Mouse (Mus musculus): ENCODE measurements around the gene AC161166.1. TPM values are rescaled to one million over a fixed set of nuclear protein-coding genes. Genes with fewer than 3 reads are reported as not detected.

AC161166.1 gene
- polyA plus RNA-seq, 1 experiment = not detected

DNA sequence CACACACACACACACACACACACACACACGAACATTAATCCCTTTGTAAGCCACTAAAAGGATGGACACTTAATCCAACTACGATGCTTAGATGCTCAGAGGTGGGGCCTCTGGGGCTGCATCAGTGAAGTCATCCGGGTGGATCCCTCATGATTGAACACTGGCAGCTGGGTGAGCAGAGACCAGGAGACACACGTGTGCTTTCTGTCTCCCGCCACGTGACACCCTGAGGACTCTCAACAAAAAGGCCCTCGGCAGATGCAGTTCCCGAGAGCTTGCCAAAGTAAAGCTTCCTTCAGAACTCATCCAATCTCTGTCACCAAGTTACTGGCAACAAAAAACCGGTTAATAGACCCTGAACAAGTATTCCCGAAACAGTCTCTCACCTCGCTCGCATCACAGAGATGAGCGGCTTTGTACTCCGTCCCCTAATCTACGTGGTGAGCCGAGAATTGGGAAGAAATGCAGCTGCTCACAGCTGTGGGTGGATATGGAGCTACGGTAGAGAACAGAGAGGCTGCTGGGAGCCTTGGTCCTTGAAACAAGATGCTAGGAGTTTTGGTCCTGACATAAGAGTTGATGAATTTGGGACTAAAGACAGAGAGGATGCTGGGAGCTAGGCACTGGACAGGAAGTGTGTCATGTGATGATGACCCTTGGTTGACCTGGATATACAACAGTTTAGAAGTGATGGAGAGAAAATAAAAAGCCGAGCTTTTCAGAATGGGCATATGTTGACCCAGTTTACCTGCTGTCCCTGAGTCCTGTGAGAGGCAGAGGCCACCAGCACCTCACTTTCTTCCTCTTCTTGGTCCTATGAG is 31.9 kb downstream of the AC161166.1 start:
- H3K4me1 ChIP-seq (ENCODE audit: control insufficient read depth, insufficient read depth, low read length) = 0 out of 2 replicates have a peak, but pooled peaks cover 2% of the 10 kb centered on the region
- 74% methylated on average over 18 of the region's 18 CpGs for WGBS
- no peak for TF ChIP-seq CTCF (IDR thresholded peaks at IDR 0.05; ENCODE audit: control insufficient read depth, insufficient read depth, low read length)
- no peak for TF ChIP-seq POLR2A (IDR thresholded peaks at IDR 0.05; ENCODE audit: borderline replicate concordance, control insufficient read depth, low read depth, low read length)
- H3K27ac ChIP-seq (ENCODE audit: control insufficient read depth, insufficient read depth, low read depth, low read length, poor library complexity) = no peak overlapping the region
- H3K4me3 ChIP-seq (replicated peaks; ENCODE audit: control insufficient read depth, low read depth, low read length) = no peak overlapping the region

- WGBS = 84% methylated on average over 2 of the region's 2 CpGs
- Histone ChIP-seq H3K4me3 (replicated peaks; ENCODE audit: control insufficient read depth, low read depth, low read length) (no peak overlapping the region), H3K27ac (ENCODE audit: control insufficient read depth, insufficient read depth, low read depth, low read length, poor library complexity) (no peak overlapping the region), H3K4me1 (ENCODE audit: control insufficient read depth, insufficient read depth, low read length) (0 out of 2 replicates have a peak, but pooled peaks cover 2% of the 10 kb centered on the region)
- TF ChIP-seq CTCF (IDR thresholded peaks at IDR 0.05; ENCODE audit: control insufficient read depth, insufficient read depth, low read length) (no peak), POLR2A (IDR thresholded peaks at IDR 0.05; ENCODE audit: borderline replicate concordance, control insufficient read depth, low read depth, low read length) (no peak)
These were observed 32.6 kb downstream of the AC161166.1 start for GRCm38 (mm10) chr7:24479685-24480084.

DNA sequence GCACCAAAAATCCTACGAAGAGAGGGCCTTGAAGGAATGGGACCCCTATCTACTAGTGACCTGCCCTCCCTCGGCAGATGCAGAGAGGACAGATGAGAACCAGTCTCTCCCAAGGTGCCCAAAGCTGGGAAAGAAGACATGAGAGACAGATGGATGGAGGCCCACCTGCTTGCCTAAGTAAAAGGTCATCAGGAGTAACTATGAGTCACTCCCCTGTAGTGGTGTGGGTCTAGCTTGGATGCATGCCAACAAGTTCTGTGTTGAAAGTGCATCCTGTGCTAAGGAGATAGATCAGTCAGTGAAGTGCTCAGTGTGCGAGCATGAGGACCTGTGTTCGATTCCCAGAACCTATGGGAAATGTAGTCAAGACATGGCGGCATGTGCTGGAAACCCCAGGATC is 33.3 kb downstream of the AC161166.1 start:
- no peak for TF ChIP-seq POLR2A (IDR thresholded peaks at IDR 0.05; ENCODE audit: borderline replicate concordance, control insufficient read depth, low read depth, low read length)
- no peak for TF ChIP-seq CTCF (IDR thresholded peaks at IDR 0.05; ENCODE audit: control insufficient read depth, insufficient read depth, low read length)

GRCm38 (mm10) chr7:24476856-24477255 is 35.4 kb downstream of the AC161166.1 start:
- WGBS = 86% methylated on average over 7 of the region's 7 CpGs
- peaks cover 2% of the 10 kb centered on the region; the same call in 1 of the 2 replicates for H3K4me1 ChIP-seq (ENCODE audit: control insufficient read depth, insufficient read depth, low read length)
- TF ChIP-seq CTCF (IDR thresholded peaks at IDR 0.05; ENCODE audit: control insufficient read depth, insufficient read depth, low read length) (no peak), POLR2A (IDR thresholded peaks at IDR 0.05; ENCODE audit: borderline replicate concordance, control insufficient read depth, low read depth, low read length) (no peak)

More for the DNA sequence above, 33.3 kb downstream of the AC161166.1 start:
- Histone ChIP-seq H3K27ac (ENCODE audit: control insufficient read depth, insufficient read depth, low read depth, low read length, poor library complexity) (no peak overlapping the region), H3K4me3 (replicated peaks; ENCODE audit: control insufficient read depth, low read depth, low read length) (no peak overlapping the region), H3K4me1 (ENCODE audit: control insufficient read depth, insufficient read depth, low read length) (0 out of 2 replicates have a peak, but pooled peaks cover 2% of the 10 kb centered on the region)
- WGBS = 83% methylated on average over 5 of the region's 5 CpGs

DNA sequence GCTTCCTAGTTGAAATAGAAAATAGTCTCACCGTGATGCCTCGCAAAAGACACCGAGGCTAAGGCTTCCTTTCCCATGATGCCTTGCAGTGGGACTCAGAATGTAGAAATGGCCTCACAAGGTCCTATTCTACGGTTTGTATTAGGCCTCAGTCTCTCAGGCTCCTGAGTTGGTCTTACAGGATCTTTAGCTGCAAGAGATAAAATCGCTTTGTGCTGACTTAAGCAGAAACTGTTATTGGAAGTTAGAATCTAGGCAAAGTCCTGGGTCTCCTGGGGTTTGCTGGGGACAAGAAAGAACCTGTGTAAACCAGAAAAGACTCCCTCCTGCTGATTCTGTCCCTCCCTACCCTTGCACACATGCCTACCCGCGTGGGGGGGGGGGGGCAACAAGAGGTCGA is 35.9 kb downstream of the AC161166.1 start:
- WGBS = 81% methylated on average over 8 of the region's 8 CpGs
- Histone ChIP-seq H3K4me1 (ENCODE audit: control insufficient read depth, insufficient read depth, low read length) (no peaks in the 10 kb centered on the region; the same call in 1 of the 2 replicates), H3K27ac (ENCODE audit: control insufficient read depth, insufficient read depth, low read depth, low read length, poor library complexity) (no peak overlapping the region), H3K4me3 (replicated peaks; ENCODE audit: control insufficient read depth, low read depth, low read length) (no peak overlapping the region)
- TF ChIP-seq CTCF (IDR thresholded peaks at IDR 0.05; ENCODE audit: control insufficient read depth, insufficient read depth, low read length) (no peak), POLR2A (IDR thresholded peaks at IDR 0.05; ENCODE audit: borderline replicate concordance, control insufficient read depth, low read depth, low read length) (no peak)

More at GRCm38 (mm10) chr7:24476856-24477255, 35.4 kb downstream of the AC161166.1 start:
- Histone ChIP-seq H3K4me3 (replicated peaks; ENCODE audit: control insufficient read depth, low read depth, low read length) (no peak overlapping the region), H3K27ac (ENCODE audit: control insufficient read depth, insufficient read depth, low read depth, low read length, poor library complexity) (no peak overlapping the region)

DNA sequence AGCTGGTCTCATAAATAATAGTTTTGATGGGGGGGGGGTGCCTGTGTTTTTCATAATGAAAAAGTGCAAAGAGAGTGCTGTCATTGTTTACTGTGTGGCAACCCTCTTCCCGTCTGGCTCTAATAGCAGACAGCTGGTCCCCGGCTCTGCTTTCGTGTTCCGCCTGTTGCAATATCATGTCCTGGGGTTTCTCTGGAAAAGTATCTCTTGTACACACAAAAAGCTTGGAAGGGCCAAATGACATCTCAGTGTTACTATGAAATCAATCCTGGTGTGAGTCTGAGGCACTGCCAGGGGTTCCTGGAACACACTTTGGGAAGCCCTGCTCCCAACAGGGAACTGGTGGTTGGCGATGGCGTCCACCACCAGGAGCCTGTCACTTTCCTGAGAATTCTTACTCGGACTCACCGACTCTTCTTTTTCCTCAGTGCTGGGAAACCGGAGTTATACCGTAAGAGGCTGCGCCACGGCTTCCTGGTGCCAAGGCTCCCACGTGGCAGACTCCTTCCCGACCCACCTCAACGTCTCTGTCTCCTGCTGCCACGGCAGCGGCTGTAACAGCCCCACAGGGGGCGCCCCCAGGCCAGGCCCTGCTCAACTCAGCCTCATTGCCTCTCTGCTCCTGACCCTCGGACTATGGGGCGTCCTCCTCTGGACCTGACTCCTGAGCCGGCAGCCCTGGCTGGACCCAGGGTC is 37.3 kb downstream of the AC161166.1 start:
- Histone ChIP-seq H3K27ac (ENCODE audit: control insufficient read depth, insufficient read depth, low read depth, low read length, poor library complexity) (no peak overlapping the region), H3K4me1 (ENCODE audit: control insufficient read depth, insufficient read depth, low read length) (peaks cover 1% of the 10 kb centered on the region; the same call in 1 of the 2 replicates), H3K4me3 (replicated peaks; ENCODE audit: control insufficient read depth, low read depth, low read length) (no peak overlapping the region)
- TF ChIP-seq CTCF (IDR thresholded peaks at IDR 0.05; ENCODE audit: control insufficient read depth, insufficient read depth, low read length) = no peak
- TF ChIP-seq POLR2A (IDR thresholded peaks at IDR 0.05; ENCODE audit: borderline replicate concordance, control insufficient read depth, low read depth, low read length) = no peak
- 86% methylated on average over 21 of the region's 21 CpGs for WGBS

DNA sequence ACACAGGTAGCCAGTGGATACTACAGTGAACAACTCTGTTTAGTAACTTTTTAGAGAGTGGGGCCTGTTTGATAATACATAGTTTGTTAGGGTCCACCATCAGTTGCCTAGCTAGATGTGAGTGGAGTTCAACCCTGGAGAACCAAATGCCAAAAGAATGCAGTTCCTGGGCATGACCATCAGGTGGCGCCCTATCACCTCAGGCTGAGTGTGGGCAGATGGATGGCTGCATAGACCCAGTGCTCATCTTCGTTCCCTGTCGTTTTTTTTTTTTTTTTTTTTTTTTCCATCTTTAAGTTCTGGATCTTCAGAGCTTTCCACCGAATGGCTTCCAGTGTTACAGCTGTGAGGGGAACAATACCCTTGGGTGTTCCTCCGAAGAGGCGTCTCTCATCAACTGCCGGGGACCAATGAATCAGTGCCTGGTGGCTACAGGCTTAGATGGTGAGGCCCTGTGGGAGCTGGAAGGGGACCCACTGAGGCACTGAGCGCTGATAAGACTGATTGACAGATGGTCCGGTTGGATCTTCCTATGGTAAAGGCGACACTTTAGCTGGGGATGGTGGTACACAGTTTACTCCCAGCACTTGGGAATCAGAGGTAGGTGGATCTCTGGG is 38.2 kb downstream of the AC161166.1 start:
- peak; percentile 97 for TF ChIP-seq CTCF (IDR thresholded peaks at IDR 0.05; ENCODE audit: control insufficient read depth, insufficient read depth, low read length)
- TF ChIP-seq POLR2A (IDR thresholded peaks at IDR 0.05; ENCODE audit: borderline replicate concordance, control insufficient read depth, low read depth, low read length) = no peak
- Histone ChIP-seq H3K27ac (ENCODE audit: control insufficient read depth, insufficient read depth, low read depth, low read length, poor library complexity) (no peak overlapping the region), H3K4me1 (ENCODE audit: control insufficient read depth, insufficient read depth, low read length) (peaks cover 1% of the 10 kb centered on the region; the same call in 1 of the 2 replicates), H3K4me3 (replicated peaks; ENCODE audit: control insufficient read depth, low read depth, low read length) (no peak overlapping the region)
- 64% methylated on average over 10 of the region's 10 CpGs for WGBS

- Histone ChIP-seq H3K4me3 (replicated peaks; ENCODE audit: control insufficient read depth, low read depth, low read length) (no peak overlapping the region), H3K4me1 (ENCODE audit: control insufficient read depth, insufficient read depth, low read length) (peaks cover 1% of the 10 kb centered on the region; the same call in 1 of the 2 replicates), H3K27ac (ENCODE audit: control insufficient read depth, insufficient read depth, low read depth, low read length, poor library complexity) (no peak overlapping the region)
- no peak for TF ChIP-seq POLR2A (IDR thresholded peaks at IDR 0.05; ENCODE audit: borderline replicate concordance, control insufficient read depth, low read depth, low read length)
- TF ChIP-seq CTCF (IDR thresholded peaks at IDR 0.05; ENCODE audit: control insufficient read depth, insufficient read depth, low read length) = peak; percentile 81
- WGBS = 76% methylated on average over 7 of the region's 7 CpGs
These were observed 39.3 kb downstream of the AC161166.1 start for GRCm38 (mm10) chr7:24472937-24473336.

All from bone marrow, adult 2 months (tissue).